Mouse (Mus musculus) hindbrain, embryonic 12.5 days (tissue): ENCODE results near the gene Sp9. TPM values are rescaled to one million over a fixed set of nuclear protein-coding genes. Genes with fewer than 3 reads are reported as not detected.

ENCODE experiments used
- ATAC-seq: fragments of 200-750 bp; cut with Nextera tagmentation; 2 replicates; pipeline ENCODE4 v1.8.0; 2017; ENCODE audit warnings: moderate TSS enrichment; ENCODE audit not compliant: low FRiP score
- H3K27ac ChIP-seq: fragments of 300-500 bp; sonication (generic); 2 replicates; pipeline ENCODE4 v1.5.1; 2016; ENCODE audit warnings: mild to moderate bottlenecking
- H3K27me3 ChIP-seq: fragments of 300-500 bp; sonication (generic); 2 replicates; pipeline ENCODE4 v1.6.1; 2016; ENCODE audit warnings: mild to moderate bottlenecking
- H3K36me3 ChIP-seq: fragments of 300-500 bp; sonication (generic); 2 replicates; pipeline ENCODE4 v1.6.1; 2016; ENCODE audit warnings: mild to moderate bottlenecking
- H3K4me1 ChIP-seq: fragments of 300-500 bp; sonication (generic); 2 replicates; pipeline ENCODE4 v1.6.1; 2016
- H3K4me2 ChIP-seq: fragments of 300-500 bp; sonication (generic); replicated peaks from 2 replicates; pipeline ENCODE4 v1.6.1; 2016; ENCODE audit warnings: mild to moderate bottlenecking
- H3K4me3 ChIP-seq: fragments of 300-500 bp; sonication (generic); 2 replicates; pipeline ENCODE4 v1.5.1; 2016; ENCODE audit warnings: mild to moderate bottlenecking
- H3K9ac ChIP-seq: fragments of 300-500 bp; sonication (generic); 2 replicates; pipeline ENCODE4 v1.6.1; 2016; ENCODE audit warnings: mild to moderate bottlenecking, moderate library complexity
- H3K9me3 ChIP-seq: fragments of 300-500 bp; sonication (generic); replicated peaks from 2 replicates; pipeline ENCODE4 v1.6.1; 2016; ENCODE audit warnings: mild to moderate bottlenecking
- WGBS: fragments of 180-500 bp; shearing (Covaris S2); methylation state at CpG from one replicate; pipeline ENCODE4 v1.1.7; 2016; 5-methylcytosine and 5-hydroxymethylcytosine counted together
- polyA plus RNA-seq: library from polyadenylated mRNA; unstranded; fragments of >200 nt; fragmentation: Nextera tagmentation; extraction: Ambion mirVana; gene quantifications from 2 replicates; pipeline ENCODE4 v1.2.1, GENCODE M21; 2016

Sp9 gene
- polyA plus RNA-seq, 1 experiment from 2014 or later, result 2.1 TPM

DNA sequence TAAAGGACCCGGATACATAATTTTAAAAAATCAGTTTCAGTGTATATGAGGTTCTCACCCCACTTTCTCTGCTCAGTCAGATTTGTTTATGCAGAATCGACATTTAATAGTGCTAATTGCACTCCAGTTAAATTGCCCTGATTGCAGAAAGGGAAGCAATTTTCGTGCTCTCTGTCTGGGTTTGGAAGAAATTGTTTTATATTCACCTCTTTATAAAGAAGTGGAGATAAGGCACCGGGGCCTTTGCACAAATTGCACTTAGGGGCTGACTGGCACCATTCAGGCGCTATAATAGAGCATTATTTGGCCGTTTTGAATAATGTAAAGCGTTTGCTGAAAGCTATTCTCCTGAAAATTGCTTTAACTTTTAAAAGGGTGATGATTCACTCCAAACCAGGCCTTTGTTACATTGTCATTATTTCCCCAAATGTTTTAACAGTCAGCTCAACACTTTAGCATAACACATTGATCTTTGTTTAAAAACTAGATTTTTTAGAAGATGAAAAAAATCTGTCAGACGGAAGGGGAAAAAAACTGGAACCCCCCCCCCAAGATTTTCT is 2.8 kb upstream of the Sp9 start:
- Histone ChIP-seq H3K27ac (no peak overlapping the region), H3K9me3 (no peaks in the 10 kb centered on the region), H3K4me2 (peak overlapping the region; percentile 30; the same call in 1 of the 2 replicates), H3K27me3 (peaks cover 88% of the 10 kb centered on the region), H3K36me3 (no peaks in the 10 kb centered on the region), H3K4me3 (no peak overlapping the region), H3K4me1 (peaks cover 47% of the 10 kb centered on the region), H3K9ac (no peak overlapping the region)
- ATAC-seq, result no peak
- 6% methylated on average over 8 of the region's 8 CpGs for WGBS

DNA sequence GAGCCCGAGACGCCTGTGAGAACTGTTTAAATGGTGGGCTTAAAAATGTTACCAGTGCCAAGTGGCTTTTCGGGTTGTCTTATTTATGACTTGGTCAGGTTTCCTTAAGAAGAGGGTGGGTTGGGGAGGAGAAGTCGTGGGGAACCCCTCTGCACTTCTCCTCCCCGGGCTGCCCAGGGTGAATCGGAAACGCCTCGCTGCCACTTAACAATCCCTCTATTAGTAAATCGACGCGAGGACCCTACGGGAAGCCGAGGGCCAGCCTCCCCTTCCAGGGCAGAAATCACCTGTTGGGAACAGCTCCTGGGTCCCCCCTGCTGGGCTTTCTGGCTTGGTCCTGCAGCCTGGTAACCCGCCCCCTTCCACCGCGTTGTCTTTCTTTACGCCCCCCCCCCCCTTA is 2.1 kb upstream of the Sp9 start:
- H3K4me3 ChIP-seq, result no peak overlapping the region

DNA sequence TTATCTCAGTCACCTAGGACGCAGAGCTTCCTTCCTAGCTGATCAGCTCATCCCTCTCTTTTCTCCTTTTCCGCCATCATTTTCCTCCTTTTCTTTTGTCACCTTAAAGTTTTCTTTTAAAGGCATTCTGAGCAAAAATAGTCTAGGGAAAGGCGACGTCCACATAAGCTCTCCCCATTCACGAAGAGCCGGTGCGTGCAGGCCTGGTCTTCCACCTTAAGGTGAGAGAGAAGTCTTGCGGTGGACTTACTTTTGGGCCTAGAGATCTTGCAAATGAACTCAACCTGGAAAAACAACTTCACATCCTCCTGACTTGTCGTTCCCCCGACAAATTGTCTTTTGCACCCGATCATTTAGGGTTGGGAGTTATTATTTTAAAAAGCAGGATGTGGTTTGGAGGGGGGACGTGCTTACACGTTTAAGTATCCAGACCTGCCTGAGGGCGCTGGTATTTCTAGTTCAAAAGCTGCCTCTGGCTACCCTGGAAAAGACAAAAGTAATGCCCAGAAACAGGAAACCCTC is 1.6 kb upstream of the Sp9 start:
- WGBS, result 1% methylated on average over 14 of the region's 14 CpGs
- H3K4me3 ChIP-seq, result 0 out of 2 replicates have a peak overlapping the region, but pooled peaks have one; percentile 3
- H3K27ac ChIP-seq, result no peak overlapping the region
- ATAC-seq, result no peak
- no peak overlapping the region for H3K9ac ChIP-seq
- peak overlapping the region; percentile 67 for H3K4me2 ChIP-seq
- peaks cover 44% of the 10 kb centered on the region for H3K4me1 ChIP-seq
- peaks cover 85% of the 10 kb centered on the region for H3K27me3 ChIP-seq
- no peaks in the 10 kb centered on the region for H3K36me3 ChIP-seq
- H3K9me3 ChIP-seq, result no peaks in the 10 kb centered on the region

More for the DNA sequence above, 2.1 kb upstream of the Sp9 start:
- ATAC-seq, result no peak
- no peaks in the 10 kb centered on the region for H3K36me3 ChIP-seq
- peak overlapping the region; percentile 30 for H3K4me2 ChIP-seq
- H3K9me3 ChIP-seq, result no peaks in the 10 kb centered on the region
- peaks cover 88% of the 10 kb centered on the region for H3K27me3 ChIP-seq
- no peak overlapping the region for H3K9ac ChIP-seq
- H3K4me1 ChIP-seq, result peaks cover 46% of the 10 kb centered on the region
- under 1% methylated on average over 15 of the region's 17 CpGs for WGBS
- H3K27ac ChIP-seq, result no peak overlapping the region

DNA sequence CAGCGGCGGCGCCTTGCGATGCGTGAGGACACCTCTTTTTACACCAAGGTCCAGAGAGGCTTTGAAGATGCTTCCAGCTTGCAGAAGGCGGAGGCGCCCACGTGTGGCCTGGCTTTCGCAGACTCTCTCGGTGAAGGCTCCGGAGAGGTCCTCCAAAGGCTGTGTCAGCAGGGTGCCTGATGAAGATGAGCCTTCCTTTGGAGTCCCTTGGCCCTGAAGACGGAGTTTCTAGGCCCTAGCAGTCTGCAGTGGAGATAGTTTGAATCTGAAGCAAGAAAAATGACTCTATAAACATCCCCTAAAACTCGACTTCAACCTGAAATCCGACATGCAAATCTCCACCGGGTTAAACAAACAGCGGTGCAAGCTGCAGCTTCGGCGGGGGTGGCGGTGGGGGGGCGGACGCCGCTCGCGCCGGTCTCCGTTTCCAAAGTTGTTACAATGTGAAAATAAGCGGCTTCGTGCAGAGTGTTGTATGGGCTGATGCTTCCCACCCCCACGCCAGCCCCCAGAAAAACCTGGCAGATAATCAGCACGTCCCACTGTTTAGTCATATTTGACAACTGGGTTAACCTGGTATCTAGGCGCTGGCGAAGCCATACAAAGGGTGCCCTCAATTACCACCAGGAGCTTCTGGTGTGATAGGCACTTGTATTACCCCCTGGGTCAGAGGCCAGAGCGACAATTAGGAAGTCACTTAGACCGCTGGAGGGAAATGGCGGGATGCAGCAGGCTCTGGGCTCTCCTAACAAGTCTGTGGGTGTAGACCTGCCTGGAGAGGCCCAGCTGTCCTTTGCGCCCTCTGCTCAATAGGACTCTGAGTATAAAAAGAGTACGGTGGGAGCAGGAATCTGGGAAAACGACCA is 899 bp upstream of the Sp9 start:
- peaks cover 44% of the 10 kb centered on the region for H3K4me1 ChIP-seq
- H3K27me3 ChIP-seq, result peaks cover 78% of the 10 kb centered on the region
- H3K9me3 ChIP-seq, result no peaks in the 10 kb centered on the region
- no peaks in the 10 kb centered on the region for H3K36me3 ChIP-seq
- peak overlapping the region; percentile 67 for H3K4me2 ChIP-seq
- H3K9ac ChIP-seq, result no peak overlapping the region
- no peak overlapping the region for H3K27ac ChIP-seq
- under 1% methylated on average over 38 of the region's 38 CpGs for WGBS
- ATAC-seq, result peak; percentile 38; the same call in 1 of the 2 replicates
- peak overlapping the region; percentile 3; the same call in 1 of the 2 replicates for H3K4me3 ChIP-seq

DNA sequence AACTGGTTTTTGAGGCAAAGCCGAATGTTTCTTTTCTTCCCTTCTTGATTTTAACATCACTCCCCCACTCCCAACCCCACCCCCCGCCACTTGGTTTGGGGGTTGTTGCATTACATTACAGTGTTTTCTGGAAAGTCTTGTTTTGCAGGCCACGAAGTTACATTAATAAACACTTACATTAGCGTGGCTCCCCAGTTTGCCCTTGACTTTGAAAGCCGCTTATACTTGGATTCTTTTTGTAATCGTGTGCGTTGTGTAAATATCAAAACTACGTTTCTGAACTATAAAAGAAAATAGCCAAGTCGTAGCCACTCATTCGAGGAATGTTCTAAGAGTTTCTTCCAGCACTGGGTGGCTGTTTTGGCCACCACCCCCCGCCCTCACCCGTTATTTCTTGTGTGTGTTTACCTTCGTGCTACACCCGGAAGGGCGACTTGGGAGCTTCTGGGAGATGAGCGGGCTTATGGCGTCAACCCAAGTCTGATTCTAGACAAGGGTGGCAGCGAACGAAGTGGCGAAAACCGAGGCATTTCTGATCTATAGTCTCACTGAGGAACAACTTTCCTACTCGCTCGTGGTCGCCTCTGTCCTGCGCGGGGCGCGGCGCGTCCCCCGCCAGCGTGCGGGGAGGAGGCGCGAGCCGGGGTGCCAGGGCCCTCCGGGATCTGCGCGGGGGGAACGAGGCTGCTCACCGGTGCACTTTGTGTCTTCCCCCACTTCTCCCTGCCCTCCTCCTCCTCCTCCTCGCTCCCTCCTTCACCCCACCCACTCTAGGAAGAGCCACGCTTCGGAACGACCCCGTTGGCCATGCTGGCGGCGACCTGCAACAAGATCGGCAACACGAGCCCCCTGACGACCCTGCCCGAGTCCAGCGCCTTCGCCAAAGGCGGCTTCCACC is 875 bp downstream of the Sp9 start:
- H3K4me1 ChIP-seq, result peaks cover 52% of the 10 kb centered on the region
- H3K4me3 ChIP-seq, result peak overlapping the region; percentile 47
- peak overlapping the region; percentile 40; the same call in 1 of the 2 replicates for H3K27ac ChIP-seq
- under 1% methylated on average over 54 of the region's 55 CpGs for WGBS
- H3K9ac ChIP-seq, result peak overlapping the region; percentile 68
- no peak for ATAC-seq
- peaks cover 73% of the 10 kb centered on the region for H3K27me3 ChIP-seq
- H3K9me3 ChIP-seq, result no peaks in the 10 kb centered on the region
- peak overlapping the region; percentile 67 for H3K4me2 ChIP-seq
- H3K36me3 ChIP-seq, result no peaks in the 10 kb centered on the region

DNA sequence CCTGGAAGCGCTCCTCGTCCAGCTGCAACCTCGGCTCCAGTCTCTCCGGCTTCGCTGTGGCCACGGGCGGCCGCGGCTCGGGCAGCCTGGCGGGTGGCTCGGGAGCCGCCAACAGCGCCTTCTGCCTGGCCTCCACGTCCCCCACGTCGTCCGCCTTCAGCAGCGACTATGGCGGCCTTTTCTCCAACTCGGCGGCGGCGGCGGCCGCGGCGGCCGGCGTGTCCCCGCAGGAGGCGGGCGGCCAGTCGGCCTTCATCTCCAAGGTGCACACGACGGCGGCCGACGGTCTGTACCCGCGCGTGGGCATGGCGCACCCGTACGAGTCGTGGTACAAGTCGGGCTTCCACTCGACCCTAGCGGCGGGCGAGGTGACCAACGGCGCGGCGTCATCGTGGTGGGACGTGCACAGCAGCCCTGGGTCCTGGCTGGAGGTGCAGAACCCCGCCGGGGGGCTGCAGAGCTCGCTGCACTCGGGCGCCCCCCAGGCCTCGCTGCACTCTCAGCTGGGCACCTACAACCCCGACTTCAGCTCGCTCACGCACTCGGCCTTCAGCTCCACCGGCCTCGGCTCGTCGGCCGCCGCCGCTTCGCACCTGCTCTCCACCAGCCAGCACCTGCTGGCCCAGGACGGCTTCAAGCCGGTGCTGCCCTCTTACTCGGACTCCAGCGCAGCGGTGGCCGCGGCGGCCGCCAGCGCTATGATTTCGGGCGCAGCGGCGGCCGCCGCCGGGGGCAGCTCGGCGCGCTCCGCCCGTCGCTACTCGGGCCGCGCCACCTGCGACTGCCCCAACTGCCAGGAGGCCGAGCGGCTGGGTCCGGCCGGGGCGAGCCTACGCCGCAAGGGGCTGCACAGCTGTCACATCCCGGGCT is 1.8 kb downstream of the Sp9 start:
- peaks cover 55% of the 10 kb centered on the region for H3K4me1 ChIP-seq
- under 1% methylated on average over 101 of the region's 110 CpGs for WGBS
- peak overlapping the region; percentile 47 for H3K4me3 ChIP-seq
- H3K9me3 ChIP-seq, result no peaks in the 10 kb centered on the region
- peak overlapping the region; percentile 67 for H3K4me2 ChIP-seq
- H3K9ac ChIP-seq, result peak overlapping the region; percentile 68
- H3K36me3 ChIP-seq, result no peaks in the 10 kb centered on the region
- ATAC-seq, result peak; percentile 36; the same call in 1 of the 2 replicates
- H3K27ac ChIP-seq, result peak overlapping the region; percentile 40; the same call in 1 of the 2 replicates
- peaks cover 69% of the 10 kb centered on the region for H3K27me3 ChIP-seq

DNA sequence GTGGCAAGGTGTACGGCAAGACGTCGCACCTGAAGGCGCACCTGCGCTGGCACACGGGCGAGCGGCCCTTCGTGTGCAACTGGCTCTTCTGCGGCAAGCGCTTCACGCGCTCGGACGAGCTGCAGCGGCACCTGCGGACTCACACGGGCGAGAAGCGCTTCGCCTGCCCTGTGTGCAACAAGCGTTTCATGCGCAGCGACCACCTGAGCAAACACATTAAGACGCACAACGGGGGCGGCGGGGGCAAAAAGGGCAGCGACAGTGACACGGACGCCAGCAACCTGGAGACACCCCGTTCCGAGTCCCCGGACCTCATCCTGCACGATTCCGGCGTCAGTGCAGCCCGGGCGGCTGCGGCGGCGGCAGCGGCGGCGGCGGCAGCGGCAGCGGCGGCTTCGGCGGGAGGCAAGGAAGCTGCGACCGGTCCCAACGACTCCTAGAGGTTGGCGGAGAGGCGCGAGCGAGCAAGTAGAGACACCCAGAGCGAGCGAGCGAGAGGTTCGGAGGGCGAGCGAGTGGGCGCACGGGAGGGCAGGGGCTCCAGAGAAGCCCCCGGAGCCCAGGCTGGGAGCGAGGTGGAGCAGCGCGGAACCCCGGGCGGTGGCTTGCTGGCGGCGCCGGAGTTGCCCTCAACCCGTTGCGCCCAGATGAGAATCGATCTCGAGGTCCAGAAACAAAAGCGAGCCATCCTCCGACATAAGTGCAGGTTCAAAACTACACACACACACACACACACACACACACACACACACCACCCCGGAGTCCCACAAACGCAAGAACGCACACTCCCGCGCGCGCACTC is 2.6 kb downstream of the Sp9 start:
- H3K9me3 ChIP-seq, result no peaks in the 10 kb centered on the region
- H3K36me3 ChIP-seq, result no peaks in the 10 kb centered on the region
- H3K27me3 ChIP-seq, result peaks cover 70% of the 10 kb centered on the region
- under 1% methylated on average over 86 of the region's 88 CpGs for WGBS
- peaks cover 60% of the 10 kb centered on the region for H3K4me1 ChIP-seq
- peak overlapping the region; percentile 68 for H3K9ac ChIP-seq
- H3K4me3 ChIP-seq, result peak overlapping the region; percentile 47
- H3K4me2 ChIP-seq, result peak overlapping the region; percentile 67
- no peak for ATAC-seq
- peak overlapping the region; percentile 17; the same call in 1 of the 2 replicates for H3K27ac ChIP-seq

DNA sequence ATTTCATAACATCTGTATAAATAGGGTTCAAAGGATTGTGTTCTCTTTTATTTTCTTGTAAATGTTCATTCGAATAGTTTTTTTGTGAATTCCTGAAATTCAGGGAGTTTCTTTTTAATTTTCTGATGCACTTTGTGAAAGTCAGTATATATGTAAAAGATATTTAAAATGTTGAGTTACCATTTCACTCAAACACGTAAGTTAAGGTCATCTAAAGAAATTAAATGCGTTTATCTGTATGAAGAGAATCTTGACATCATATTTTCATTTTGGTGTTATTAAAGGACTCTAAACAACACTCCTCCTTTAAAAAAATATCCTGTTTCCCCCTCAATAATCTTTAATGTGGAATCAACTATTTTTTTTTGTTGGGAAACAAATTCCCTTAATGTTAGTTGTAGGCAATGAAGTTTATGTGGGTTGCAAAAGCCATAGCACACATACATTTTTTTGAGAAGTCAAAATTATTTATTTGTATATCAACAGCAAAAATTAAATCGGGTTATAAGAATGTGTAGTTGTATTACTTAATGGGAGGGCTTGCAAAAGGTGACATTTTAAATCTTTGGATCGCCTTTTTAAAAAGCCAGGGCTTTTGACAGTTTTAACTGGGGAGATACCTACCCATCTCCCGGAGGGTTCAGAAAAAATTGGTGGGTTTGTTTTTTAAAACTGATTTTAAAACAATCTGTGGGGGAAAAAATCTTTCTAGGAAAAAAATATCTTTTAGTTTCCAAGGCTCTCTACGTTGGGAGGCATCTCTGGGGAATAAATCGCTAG is 3.7 kb downstream of the Sp9 start:
- Histone ChIP-seq H3K4me1 (peaks cover 60% of the 10 kb centered on the region), H3K9ac (no peak overlapping the region), H3K4me3 (no peak overlapping the region), H3K4me2 (no peak overlapping the region), H3K27me3 (peaks cover 67% of the 10 kb centered on the region), H3K36me3 (no peaks in the 10 kb centered on the region), H3K9me3 (no peaks in the 10 kb centered on the region), H3K27ac (no peak overlapping the region)
- no peak for ATAC-seq
- 10% methylated on average over 8 of the region's 8 CpGs for WGBS

DNA sequence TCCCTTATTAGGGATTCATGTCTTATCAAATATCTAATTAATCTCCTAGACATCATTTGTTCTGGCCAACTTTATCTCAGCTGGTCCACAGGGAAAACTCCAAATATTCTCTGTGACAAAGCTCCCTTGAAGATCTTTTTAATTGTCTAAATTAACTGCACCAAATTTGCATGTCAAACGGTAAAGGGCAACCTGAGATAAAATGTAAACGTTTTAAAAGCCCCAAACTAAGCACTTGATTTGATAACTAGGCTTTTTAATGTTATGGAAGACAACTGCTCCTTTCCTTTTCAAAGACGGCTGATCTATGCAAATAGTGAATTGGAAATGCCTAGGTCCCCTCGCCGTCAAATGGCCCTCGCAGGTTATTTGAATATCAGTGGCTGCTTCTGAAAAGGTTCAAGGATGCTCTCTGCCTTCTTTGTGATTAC is 4.4 kb downstream of the Sp9 start:
- H3K4me1 ChIP-seq, result peaks cover 60% of the 10 kb centered on the region
- no peak overlapping the region for H3K4me3 ChIP-seq
- WGBS, result under 1% methylated on average over 6 of the region's 6 CpGs
- H3K4me2 ChIP-seq, result 0 out of 2 replicates have a peak overlapping the region, but pooled peaks have one; percentile 46
- no peak overlapping the region for H3K9ac ChIP-seq
- H3K27ac ChIP-seq, result no peak overlapping the region
- no peaks in the 10 kb centered on the region for H3K9me3 ChIP-seq
- H3K27me3 ChIP-seq, result peaks cover 67% of the 10 kb centered on the region
- no peaks in the 10 kb centered on the region for H3K36me3 ChIP-seq
- no peak for ATAC-seq
